Mouse (Mus musculus) MEL (cell line): ENCODE measurements around the gene Tmeff1. TPM values are rescaled to one million over a fixed set of nuclear protein-coding genes. Genes with fewer than 3 reads are reported as not detected.

Experiments used
- DNase-seq: peaks from one replicate; pipeline ENCODE4 v3.0.0; 2011; ENCODE audit warnings: low read depth, low spot score
- H3K27ac ChIP-seq: 2 replicates; pipeline ENCODE4 v1.5.1; 2012; ENCODE audit warnings: low read depth, mild to moderate bottlenecking, control low read depth, low read length, moderate library complexity; ENCODE audit not compliant: control insufficient read depth
- H3K27me3 ChIP-seq, 2 experiments: fragments of 150-350 bp in 1 of 2; sonication (generic) in 1 of 2; 2 replicates each; pipeline ENCODE4 v1.6.1; 2012; ENCODE audit warnings: low read length in 2 of 2, mild to moderate bottlenecking in 2 of 2, improper control_type of control experiment in 1 of 2, moderate library complexity in 1 of 2; ENCODE audit not compliant: insufficient read depth in 2 of 2, control insufficient read depth in 1 of 2
- H3K36me3 ChIP-seq, 2 experiments: 2 replicates each; pipeline ENCODE4 v1.6.1; 2012 to 2014; ENCODE audit warnings: low read length in 2 of 2, improper control_type of control experiment in 1 of 2, inconsistent platforms in 1 of 2, mild to moderate bottlenecking in 1 of 2; ENCODE audit not compliant: insufficient read depth in 2 of 2, control insufficient read depth in 1 of 2
- H3K4me1 ChIP-seq, 2 experiments: fragments of 150-350 bp in 1 of 2; sonication (generic) in 1 of 2; 2 replicates each; pipeline ENCODE4 v1.6.1; 2012; ENCODE audit warnings: low read length in 2 of 2, improper control_type of control experiment in 1 of 2, mild to moderate bottlenecking in 1 of 2; ENCODE audit not compliant: insufficient read depth in 2 of 2, control insufficient read depth in 1 of 2
- H3K4me3 ChIP-seq, 2 experiments: fragments of 150-350 bp in 1 of 2; sonication (generic) in 1 of 2; 2 replicates each; pipeline ENCODE4 v1.5.1; 2012; ENCODE audit warnings: low read depth in 2 of 2, low read length in 2 of 2, mild to moderate bottlenecking in 2 of 2, moderate library complexity in 2 of 2, control low read depth in 1 of 2, improper control_type of control experiment in 1 of 2; ENCODE audit not compliant: control insufficient read depth in 1 of 2, insufficient read depth in 1 of 2
- H3K79me2 ChIP-seq: 2 replicates; pipeline ENCODE4 v1.6.1; 2012; ENCODE audit warnings: mild to moderate bottlenecking, low read length, moderate library complexity; ENCODE audit not compliant: control insufficient read depth, poor library complexity, insufficient read depth
- H3K9ac ChIP-seq: 2 replicates; pipeline ENCODE4 v1.6.1; 2012; ENCODE audit warnings: low read depth, mild to moderate bottlenecking, control low read depth, low read length, moderate library complexity; ENCODE audit not compliant: control insufficient read depth, poor library complexity, severe bottlenecking
- H3K9me3 ChIP-seq: fragments of 150-350 bp; sonication (generic); replicated peaks from 2 replicates; pipeline ENCODE4 v1.6.1; 2012; ENCODE audit warnings: mild to moderate bottlenecking, low read length, improper control_type of control experiment, moderate library complexity; ENCODE audit not compliant: insufficient read depth
- BHLHE40 ChIP-seq: IDR thresholded peaks from 2 replicates; pipeline ENCODE4 v1.6.1; 2012; ENCODE audit warnings: low read depth, mild to moderate bottlenecking, inconsistent platforms, low read length, improper control_type of control experiment, borderline replicate concordance
- CHD1 ChIP-seq: IDR thresholded peaks from 2 replicates; pipeline ENCODE4 v1.6.1; 2012; ENCODE audit warnings: low read depth, mild to moderate bottlenecking, inconsistent platforms, low read length, improper control_type of control experiment
- EP300 ChIP-seq, 2 experiments: IDR thresholded peaks; 2 replicates each; pipeline ENCODE4 v1.6.1; 2011; ENCODE audit warnings: improper control_type of control experiment in 2 of 2, low read length in 2 of 2, low read depth in 1 of 2, mild to moderate bottlenecking in 1 of 2
- GABPA ChIP-seq: IDR thresholded peaks from 2 replicates; pipeline ENCODE4 v1.6.1; 2012; ENCODE audit warnings: low read depth, mild to moderate bottlenecking, inconsistent platforms, low read length, improper control_type of control experiment, moderate library complexity
- GATA1 ChIP-seq: IDR thresholded peaks from 2 replicates; pipeline ENCODE4 v1.6.1; 2011; ENCODE audit warnings: low read depth, low read length, improper control_type of control experiment
- HCFC1 ChIP-seq: IDR thresholded peaks from 2 replicates; pipeline ENCODE4 v1.6.1; 2012; ENCODE audit warnings: low read depth, mild to moderate bottlenecking, inconsistent platforms, low read length, improper control_type of control experiment, moderate library complexity
- JUND ChIP-seq: IDR thresholded peaks from 2 replicates; pipeline ENCODE4 v1.6.1; 2011; ENCODE audit warnings: low read depth, mild to moderate bottlenecking, improper control_type of control experiment, low read length
- MAFK ChIP-seq: IDR thresholded peaks from 2 replicates; pipeline ENCODE4 v1.6.1; 2011; ENCODE audit warnings: low read depth, mild to moderate bottlenecking, low read length, improper control_type of control experiment, borderline replicate concordance
- MAX ChIP-seq: IDR thresholded peaks from 2 replicates; pipeline ENCODE4 v1.6.1; 2011; ENCODE audit warnings: low read length, improper control_type of control experiment
- NELFE ChIP-seq: IDR thresholded peaks from 2 replicates; pipeline ENCODE4 v1.6.1; 2011; ENCODE audit warnings: low read depth, low read length, improper control_type of control experiment
- NRF1 ChIP-seq: IDR thresholded peaks from 2 replicates; pipeline ENCODE4 v1.6.1; 2014; ENCODE audit warnings: low read depth, mild to moderate bottlenecking, inconsistent platforms, low read length, improper control_type of control experiment, moderate library complexity; ENCODE audit not compliant: poor library complexity, insufficient read depth, severe bottlenecking
- POLR2AphosphoS2 ChIP-seq: IDR thresholded peaks from 2 replicates; pipeline ENCODE4 v1.6.1; 2011; ENCODE audit warnings: low read length, improper control_type of control experiment
- POLR2AphosphoS5 ChIP-seq: IDR thresholded peaks from 2 replicates; pipeline ENCODE4 v1.6.1; 2012; ENCODE audit warnings: low read depth, borderline replicate concordance, mild to moderate bottlenecking, inconsistent platforms, low read length, moderate library complexity, mixed read lengths
- RAD21 ChIP-seq: IDR thresholded peaks from 2 replicates; pipeline ENCODE4 v1.6.1; 2011; ENCODE audit warnings: mild to moderate bottlenecking, low read depth, low read length, improper control_type of control experiment
- SIN3A ChIP-seq: IDR thresholded peaks from 2 replicates; pipeline ENCODE4 v1.6.1; 2012; ENCODE audit warnings: low read length, improper control_type of control experiment, inconsistent platforms
- SMC3 ChIP-seq: IDR thresholded peaks from 2 replicates; pipeline ENCODE4 v1.6.1; 2011; ENCODE audit warnings: low read depth, low read length, improper control_type of control experiment
- TAL1 ChIP-seq: IDR thresholded peaks from 2 replicates; pipeline ENCODE4 v1.6.1; 2012; ENCODE audit warnings: mild to moderate bottlenecking, inconsistent platforms, low read length, moderate library complexity, mixed read lengths
- UBTF ChIP-seq: IDR thresholded peaks from 2 replicates; pipeline ENCODE4 v1.6.1; 2012; ENCODE audit warnings: low read depth, mild to moderate bottlenecking, inconsistent platforms, low read length, improper control_type of control experiment, moderate library complexity, borderline replicate concordance; ENCODE audit not compliant: insufficient read depth
- USF1 ChIP-seq: IDR thresholded peaks from 2 replicates; pipeline ENCODE4 v1.6.1; 2014; ENCODE audit warnings: low read depth, mild to moderate bottlenecking, inconsistent platforms, low read length, improper control_type of control experiment, moderate library complexity
- USF2 ChIP-seq, 2 experiments: IDR thresholded peaks; 2 replicates each; pipeline ENCODE4 v1.6.1; 2011 to 2012; ENCODE audit warnings: improper control_type of control experiment in 2 of 2, low read length in 2 of 2, borderline replicate concordance in 1 of 2, inconsistent platforms in 1 of 2, low read depth in 1 of 2, mild to moderate bottlenecking in 1 of 2; ENCODE audit not compliant: insufficient read depth in 1 of 2
- ZC3H11A ChIP-seq: IDR thresholded peaks from 2 replicates; pipeline ENCODE4 v1.6.1; 2012; ENCODE audit warnings: low read depth, mild to moderate bottlenecking, inconsistent platforms, low read length, improper control_type of control experiment
- ZKSCAN1 ChIP-seq: IDR thresholded peaks from 2 replicates; pipeline ENCODE4 v1.6.1; 2012; ENCODE audit warnings: low read depth, mild to moderate bottlenecking, inconsistent platforms, low read length, improper control_type of control experiment, moderate library complexity
- ZMIZ1 ChIP-seq: IDR thresholded peaks from 2 replicates; pipeline ENCODE4 v1.6.1; 2012; ENCODE audit warnings: low read depth, mild to moderate bottlenecking, inconsistent platforms, low read length, improper control_type of control experiment, moderate library complexity
- ZNF384 ChIP-seq: IDR thresholded peaks from 2 replicates; pipeline ENCODE4 v1.6.1; 2012; ENCODE audit warnings: low read depth, mild to moderate bottlenecking, inconsistent platforms, low read length, improper control_type of control experiment
- polyA plus RNA-seq, 2 experiments: library from polyadenylated mRNA; stranded (reverse) in 1 of 2; unstranded in 1 of 2; fragments of >175 nt in 1 of 2; fragments of >200 nt in 1 of 2; gene quantifications; 2 replicates each; pipeline versions ENCODE4 v1.2.1 to v1.2.4; 2012; ENCODE audit warnings: low replicate concordance in 2 of 2, low read depth in 1 of 2; ENCODE audit not compliant: insufficient read length in 2 of 2, insufficient read depth in 1 of 2, missing spikeins in 1 of 2
- total RNA-seq: library from RNA; depleted of rRNA; stranded (reverse); fragments of 300-350 nt; gene quantifications from 2 replicates; pipeline ENCODE4 v1.2.3, GENCODE M21; 2012

Tmeff1 gene
- total and polyA plus RNA-seq, 3 experiments: not detected

- no peak for TF ChIP-seq ZNF384
- no peak for TF ChIP-seq HCFC1
- no peak for TF ChIP-seq ZC3H11A
- no peak for TF ChIP-seq SIN3A
- TF ChIP-seq, all 39 proteins: peak for 0
These were observed 3.6 kb downstream of the Tmeff1 start (continued) for GRCm38 (mm10) chr4:48588576-48588975.

GRCm38 (mm10) chr4:48590862-48591261 lies 5.9 kb downstream of the Tmeff1 start:
- H3K27me3 ChIP-seq: no peaks in the 10 kb centered on the region
- H3K9ac ChIP-seq: no peak overlapping the region
- no peaks in the 10 kb centered on the region for H3K9me3 ChIP-seq
- TF ChIP-seq HCFC1 (no peak), BHLHE40 (no peak), MAFK (no peak), NRF1 (no peak), ZNF384 (no peak), TAL1 (no peak), MAX (no peak), POLR2AphosphoS5 (no peak), JUND (no peak), NELFE (no peak), EP300 (IDR thresholded peaks at IDR 0.05; ENCODE audit: low read depth in 1 of 2, low read length in 2 of 2) (no peak), ZMIZ1 (no peak), GATA1 (no peak), CHD1 (no peak), SMC3 (no peak), SIN3A (no peak), USF1 (no peak), GABPA (no peak), USF2 (IDR thresholded peaks at IDR 0.05; ENCODE audit: borderline replicate concordance in 1 of 2, insufficient read depth in 1 of 2, low read depth in 1 of 2, low read length in 2 of 2) (no peak)
- TF ChIP-seq, all 39 proteins: peak for 0
- Histone ChIP-seq H3K79me2 (no peaks in the 10 kb centered on the region), H3K36me3 (no peaks in the 10 kb centered on the region), H3K4me1 (no peaks in the 10 kb centered on the region; a peak in 1 of 4 replicates), H3K27ac (no peak overlapping the region), H3K4me3 (no peak overlapping the region)
- peak; percentile 9 for DNase-seq

- Histone ChIP-seq H3K79me2 (no peaks in the 10 kb centered on the region), H3K9ac (no peak overlapping the region), H3K4me1 (no peaks in the 10 kb centered on the region; a peak in 1 of 4 replicates), H3K4me3 (no peak overlapping the region), H3K9me3 (no peaks in the 10 kb centered on the region), H3K36me3 (no peaks in the 10 kb centered on the region), H3K27ac (no peak overlapping the region), H3K27me3 (no peaks in the 10 kb centered on the region)
- no peak for TF ChIP-seq POLR2AphosphoS2
- TF ChIP-seq ZKSCAN1: no peak
- no peak for TF ChIP-seq GABPA
- no peak for TF ChIP-seq UBTF
- no peak for TF ChIP-seq RAD21
- DNase-seq: no peak
These were observed 6.4 kb downstream of the Tmeff1 start for GRCm38 (mm10) chr4:48591390-48591789.
